Mouse (Mus musculus) olfactory bulb, adult 2 months (tissue): Measurements from ENCODE around the gene Cdkl1.

Experiments used
- CTCF ChIP-seq: fragments of 200-500 bp; IDR thresholded peaks from 2 replicates; pipeline ENCODE4 v1.5.1; 2012; ENCODE audit warnings: low read depth, mild to moderate bottlenecking, low read length, moderate library complexity; ENCODE audit not compliant: insufficient read depth
- POLR2A ChIP-seq: fragments of 200-500 bp; IDR thresholded peaks from 2 replicates; pipeline ENCODE4 v1.6.1; 2012; ENCODE audit warnings: mild to moderate bottlenecking, low read depth, low read length, moderate library complexity; ENCODE audit not compliant: insufficient read depth

- TF ChIP-seq POLR2A (no peak), CTCF (no peak)
These were observed 9.0 kb downstream of the Cdkl1 start for GRCm38 (mm10) chr12:69781935-69782650.
